Mouse (Mus musculus) cerebellum, postnatal 25 days (tissue): ENCODE results near the gene Slc51b.

Experiments used
- DNase-seq, 2 experiments: peaks; one replicate each; pipeline ENCODE4 v3.0.0; 2021; ENCODE audit warnings: mixed read lengths in 2 of 2

The Slc51b gene

GRCm38 (mm10) chr9:65365721-65366120, 57.0 kb downstream of the Slc51b start:
- no peak for DNase-seq

- DNase-seq, result no peak
These were observed 59.1 kb downstream of the Slc51b start for GRCm38 (mm10) chr9:65363684-65364083.
